Mouse (Mus musculus) adrenal gland, postnatal 25 days (tissue): ENCODE measurements at regions not wholly inside any gene's neighbourhood (a gene's known extent, or its start where the extent isn't known, plus 50 kb on each side); places are given as distances from the start of the nearest gene placed in this dataset.

ENCODE experiments used
- DNase-seq: peaks from one replicate; pipeline ENCODE4 v3.0.0; 2021; ENCODE audit warnings: mixed read lengths

GRCm38 (mm10) chr8:86428998-86429651, 151.4 kb downstream of the Abcc12 start:
- no peak for DNase-seq

- no peak for DNase-seq
Observed at GRCm38 (mm10) chr8:86428131-86428530, 152.4 kb downstream of the Abcc12 start.

GRCm38 (mm10) chr8:86426056-86426455, 154.4 kb downstream of the Abcc12 start:
- no peak for DNase-seq

- DNase-seq: no peak
Observed at GRCm38 (mm10) chr8:86425382-86425781, 155.1 kb downstream of the Abcc12 start.

- no peak for DNase-seq
Observed at GRCm38 (mm10) chr8:86419059-86419651, 161.3 kb downstream of the Abcc12 start.

GRCm38 (mm10) chr8:86418414-86418981, 162.0 kb downstream of the Abcc12 start:
- DNase-seq: no peak

GRCm38 (mm10) chr8:86415208-86415607, 165.3 kb downstream of the Abcc12 start:
- DNase-seq: no peak

GRCm38 (mm10) chr8:86411232-86411631, 169.3 kb downstream of the Abcc12 start:
- DNase-seq: no peak

GRCm38 (mm10) chr8:86406196-86406595, 174.3 kb downstream of the Abcc12 start:
- DNase-seq: no peak

- DNase-seq: no peak
Observed at GRCm38 (mm10) chr8:86403434-86403833, 177.1 kb downstream of the Abcc12 start.

- no peak for DNase-seq
Observed at GRCm38 (mm10) chr8:86401946-86402345, 178.5 kb downstream of the Abcc12 start.

GRCm38 (mm10) chr8:86395121-86395520, 185.4 kb downstream of the Abcc12 start:
- no peak for DNase-seq

- no peak for DNase-seq
Observed at GRCm38 (mm10) chr8:86393835-86394234, 186.7 kb downstream of the Abcc12 start.

GRCm38 (mm10) chr8:86393374-86393773, 187.1 kb downstream of the Abcc12 start:
- DNase-seq: no peak

GRCm38 (mm10) chr8:86390715-86391114, 189.8 kb downstream of the Abcc12 start:
- no peak for DNase-seq

GRCm38 (mm10) chr8:86389690-86390671, 190.5 kb downstream of the Abcc12 start:
- peak; percentile 27 for DNase-seq

- no peak for DNase-seq
Observed at GRCm38 (mm10) chr8:86385236-86385635, 195.2 kb downstream of the Abcc12 start.

- DNase-seq: no peak
Observed at GRCm38 (mm10) chr8:86381977-86382376, 198.5 kb downstream of the Abcc12 start.

GRCm38 (mm10) chr8:86368062-86368461, 212.4 kb downstream of the Abcc12 start:
- DNase-seq: no peak

GRCm38 (mm10) chr8:86366636-86367035, 213.8 kb downstream of the Abcc12 start:
- no peak for DNase-seq

GRCm38 (mm10) chr8:86365726-86366125, 214.8 kb downstream of the Abcc12 start:
- DNase-seq: no peak

GRCm38 (mm10) chr8:86364898-86365297, 215.6 kb downstream of the Abcc12 start:
- DNase-seq: no peak

- DNase-seq: no peak
Observed at GRCm38 (mm10) chr8:86360283-86360682, 220.2 kb downstream of the Abcc12 start.
